Mouse (Mus musculus) cerebellum, adult 2 months (tissue): ENCODE results near the gene Iqgap1. TPM values are rescaled to one million over a fixed set of nuclear protein-coding genes. Genes with fewer than 3 reads are reported as not detected.

Source experiments
- DNase-seq, 2 experiments: peaks; one replicate each; pipeline ENCODE4 v3.0.0; 2021
- H3K27ac ChIP-seq: fragments of 200-500 bp; 2 replicates; pipeline ENCODE4 v1.5.1; 2012; ENCODE audit warnings: low read length, control low read depth, inconsistent platforms; ENCODE audit not compliant: insufficient read depth
- H3K27me3 ChIP-seq: fragments of 200-500 bp; 2 replicates; pipeline ENCODE4 v1.6.1; 2012; ENCODE audit warnings: inconsistent platforms, mild to moderate bottlenecking, low read length, moderate library complexity; ENCODE audit not compliant: control insufficient read depth, insufficient read depth
- H3K4me1 ChIP-seq: fragments of 200-500 bp; 2 replicates; pipeline ENCODE4 v1.6.1; 2011; ENCODE audit warnings: low read length; ENCODE audit not compliant: control insufficient read depth, insufficient read depth
- H3K4me3 ChIP-seq: fragments of 200-500 bp; replicated peaks from 2 replicates; pipeline ENCODE3; 2011; ENCODE audit warnings: mild to moderate bottlenecking, low read depth, low read length, control low read depth; ENCODE audit not compliant: insufficient read depth
- CTCF ChIP-seq: fragments of 200-500 bp; IDR thresholded peaks from 2 replicates; pipeline ENCODE4 v1.5.1; 2011; ENCODE audit warnings: low read depth, mild to moderate bottlenecking, control low read depth, low read length, moderate library complexity, borderline replicate concordance; ENCODE audit not compliant: insufficient read depth
- POLR2A ChIP-seq: fragments of 200-500 bp; IDR thresholded peaks from 2 replicates; pipeline ENCODE4 v1.6.1; 2011; ENCODE audit warnings: low read length, control low read depth, borderline replicate concordance; ENCODE audit not compliant: insufficient read depth
- WGBS: fragments of 180-500 bp; shearing (Covaris S2); methylation state at CpG from one replicate; pipeline ENCODE4 v1.1.7; 2018; 5-methylcytosine and 5-hydroxymethylcytosine counted together
- polyA plus RNA-seq: library from polyadenylated mRNA; depleted of rRNA; stranded (reverse); fragments of >200 nt; gene quantifications from 2 replicates; pipeline ENCODE4 v1.2.3, GENCODE M21; 2012; rRNA removed

The Iqgap1 gene
- polyA plus RNA-seq, 1 experiment, result 21.0 TPM

DNA sequence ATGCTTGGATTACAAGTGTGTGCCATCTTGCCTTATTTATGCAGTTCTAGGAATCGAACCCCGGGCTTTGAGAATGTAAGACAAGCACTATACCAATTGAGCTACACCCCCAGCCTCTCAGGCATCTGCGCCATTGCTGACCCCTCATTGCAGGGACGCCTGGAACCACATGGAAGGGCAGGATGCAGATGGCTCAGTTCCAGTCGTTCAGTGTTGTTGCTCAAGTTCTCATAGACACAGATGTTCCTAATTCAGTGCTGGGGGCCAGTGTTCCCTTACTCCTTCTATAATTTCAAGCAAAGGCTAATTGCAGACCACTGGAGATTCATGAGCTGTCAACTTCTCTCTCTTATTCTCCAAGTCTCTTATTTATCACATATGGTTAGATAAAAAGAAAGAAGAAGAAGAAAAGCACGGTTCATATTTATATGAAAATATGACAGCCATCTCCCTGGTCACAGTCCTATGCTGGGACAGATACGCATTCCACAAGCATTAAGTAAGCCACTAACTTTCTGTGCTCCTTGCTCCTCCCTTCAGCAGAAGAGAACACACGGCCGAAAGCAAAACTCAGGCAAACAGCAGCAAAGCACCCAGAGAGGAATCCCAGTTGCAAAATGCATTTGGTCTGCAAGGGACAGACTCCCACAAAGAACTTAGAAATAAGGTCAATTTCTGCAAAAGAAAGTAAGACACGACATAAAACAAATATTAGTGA, 159.4 kb downstream of the Iqgap1 start:
- Histone ChIP-seq H3K4me1 (peaks cover 15% of the 10 kb centered on the region), H3K27me3 (no peaks in the 10 kb centered on the region), H3K4me3 (no peak overlapping the region), H3K27ac (no peak overlapping the region)
- WGBS, result 65% methylated on average over 10 of the region's 10 CpGs
- no peak for DNase-seq
- TF ChIP-seq POLR2A (no peak), CTCF (no peak)

Other genes starting within 250 kb of the Iqgap1 start
- 21.7 and 24.8 TPM in 2 replicates for gene Crtc3, start 137.1 kb downstream of the Iqgap1 start, polyA plus RNA-seq
- 8.6 and 10.2 TPM in 2 replicates for gene Zscan2, start 34.9 kb upstream of the Iqgap1 start, polyA plus RNA-seq
- gene Wdr73, start 75.3 kb upstream of the Iqgap1 start, polyA plus RNA-seq, result 22.2 and 22.8 TPM in 2 replicates
- gene Nmb, start 79.1 kb upstream of the Iqgap1 start, polyA plus RNA-seq, result 9.8 and 10.9 TPM in 2 replicates
- 46.7 and 51.6 TPM in 2 replicates for gene Sec11a, start 121.8 kb upstream of the Iqgap1 start, polyA plus RNA-seq
- gene Zfp592, start 167.7 kb upstream of the Iqgap1 start, polyA plus RNA-seq, result 17.3 and 19.9 TPM in 2 replicates
- gene Alpk3, start 231.6 kb upstream of the Iqgap1 start, polyA plus RNA-seq, result 0.15 and 0.17 TPM in 2 replicates